Mouse (Mus musculus) cerebellum, postnatal 10 days (tissue): ENCODE measurements at regions not wholly inside any gene's neighbourhood (a gene's known extent, or its start where the extent isn't known, plus 50 kb on each side); places are given as distances from the start of the nearest gene placed in this dataset.
"Not testable (repeated sequence)": the region's sequence is repeated elsewhere in the genome, so short reads cannot be mapped to it uniquely, and the experiment has no call there.

Experiments
- DNase-seq, 2 experiments: peaks; one replicate each; pipeline ENCODE4 v3.0.0; 2021; ENCODE audit warnings: mixed read lengths in 2 of 2

GRCm38 (mm10) chr8:42442786-42443185 is 698.5 kb downstream of the Triml1 start:
- peak; percentile 26 to 42 for DNase-seq

- no peak for DNase-seq
These were observed 738.7 kb downstream of the Triml1 start for GRCm38 (mm10) chr8:42402632-42403031.

- no peak for DNase-seq
These were observed 744.4 kb downstream of the Triml1 start for GRCm38 (mm10) chr8:42396886-42397285.

- DNase-seq = no peak
These were observed 752.5 kb downstream of the Triml1 start for GRCm38 (mm10) chr8:42388816-42389215.

GRCm38 (mm10) chr8:42348073-42348603 is 793.1 kb downstream of the Triml1 start:
- no peak for DNase-seq

- DNase-seq = no peak
These were observed 806.6 kb downstream of the Triml1 start for GRCm38 (mm10) chr8:42334708-42335107.

- DNase-seq = peak; percentile 6 to 7
These were observed 816.6 kb downstream of the Triml1 start for GRCm38 (mm10) chr8:42324663-42325062.

GRCm38 (mm10) chr8:42322862-42323261 is 818.4 kb downstream of the Triml1 start:
- no peak for DNase-seq

GRCm38 (mm10) chr8:42311060-42311459 is 830.2 kb downstream of the Triml1 start:
- DNase-seq = no peak

- no peak for DNase-seq
These were observed 849.9 kb downstream of the Triml1 start for GRCm38 (mm10) chr8:42291392-42291791.

- no peak for DNase-seq
These were observed 859.3 kb downstream of the Triml1 start for GRCm38 (mm10) chr8:42282011-42282410.

- DNase-seq = no peak
These were observed 836.5 kb upstream of the Frg1 start for GRCm38 (mm10) chr8:42253358-42253757.

GRCm38 (mm10) chr8:42242321-42242720 is 825.4 kb upstream of the Frg1 start:
- DNase-seq = not testable (repeated sequence)

GRCm38 (mm10) chr8:42219857-42220600 is 803.2 kb upstream of the Frg1 start:
- DNase-seq = no peak

- DNase-seq = no peak
These were observed 794.1 kb upstream of the Frg1 start for GRCm38 (mm10) chr8:42210943-42211342.

- no peak for DNase-seq
These were observed 793.1 kb upstream of the Frg1 start for GRCm38 (mm10) chr8:42209989-42210388.

- DNase-seq = peak; percentile 89 to 91
These were observed 780.4 kb upstream of the Frg1 start for GRCm38 (mm10) chr8:42197257-42197656.

- DNase-seq = no peak
These were observed 777.2 kb upstream of the Frg1 start for GRCm38 (mm10) chr8:42193902-42194550.

- no peak for DNase-seq
These were observed 770.2 kb upstream of the Frg1 start for GRCm38 (mm10) chr8:42187083-42187482.

- DNase-seq = no peak
These were observed 766.5 kb upstream of the Frg1 start for GRCm38 (mm10) chr8:42183288-42183878.

- no peak for DNase-seq
These were observed 745.6 kb upstream of the Frg1 start for GRCm38 (mm10) chr8:42162441-42162840.

- DNase-seq = no peak
These were observed 740.1 kb upstream of the Frg1 start for GRCm38 (mm10) chr8:42157006-42157405.

GRCm38 (mm10) chr8:42156588-42156987 is 739.7 kb upstream of the Frg1 start:
- no peak for DNase-seq

GRCm38 (mm10) chr8:42144685-42145084 is 727.8 kb upstream of the Frg1 start:
- DNase-seq = no peak
